Mouse (Mus musculus) B cell, adult 2 months (primary cell): Measurements from ENCODE around the gene Nudt22.
A peak's percentile ranks its signal among the peaks of the same experiment; 100 is the strongest.

Source experiments
- DNase-seq, 2 experiments: peaks; one replicate each; pipeline ENCODE4 v3.0.0; 2022

The Nudt22 gene

GRCm38 (mm10) chr19:6996006-6996405 is at the start of gene Nudt22, which contains the start of gene Trpt1:
Gene Nudt22 (minus strand): TSS chr19:6996117.
Gene Trpt1 (plus strand): TSS chr19:6996131.
- DNase-seq: peak; percentile 58 to 59

- DNase-seq: no peak
Measured at GRCm38 (mm10) chr19:7044706-7045105, 48.8 kb upstream of the Nudt22 start.

GRCm38 (mm10) chr19:7044279-7044678 is 48.4 kb upstream of the Nudt22 start:
- DNase-seq: no peak

- DNase-seq: no peak
Measured at GRCm38 (mm10) chr19:7041171-7041570, 45.3 kb upstream of the Nudt22 start.

- DNase-seq: no peak
Measured at GRCm38 (mm10) chr19:7040637-7041130, 44.8 kb upstream of the Nudt22 start.

GRCm38 (mm10) chr19:7039841-7040636 is 44.1 kb upstream of the Nudt22 start, which contains the start of gene Stip1:
Gene Stip1 (minus strand): TSS chr19:7039967.
- peak; percentile 93 to 96 for DNase-seq

GRCm38 (mm10) chr19:7039088-7039720 is 43.3 kb upstream of the Nudt22 start:
- peak; percentile 62 to 66 for DNase-seq

GRCm38 (mm10) chr19:7034006-7034405 is 38.1 kb upstream of the Nudt22 start:
- DNase-seq: no peak

- DNase-seq: no peak
Measured at GRCm38 (mm10) chr19:7029531-7029930, 33.6 kb upstream of the Nudt22 start.

- peak; percentile 71 to 73 for DNase-seq
Measured at GRCm38 (mm10) chr19:7020224-7020641, 24.3 kb upstream of the Nudt22 start.

GRCm38 (mm10) chr19:7019191-7019590 is 23.3 kb upstream of the Nudt22 start, which contains the start of gene Fermt3:
Gene Fermt3 (minus strand): TSS chr19:7019469.
- DNase-seq: peak; percentile 76

GRCm38 (mm10) chr19:7018546-7018945 is 22.6 kb upstream of the Nudt22 start:
- DNase-seq: peak in 1 of 2 experiments; percentile 32

- DNase-seq: peak; percentile 63 to 72
Measured at GRCm38 (mm10) chr19:7017541-7018457, 21.9 kb upstream of the Nudt22 start.

- DNase-seq: no peak
Measured at GRCm38 (mm10) chr19:7014481-7015135, 18.7 kb upstream of the Nudt22 start.

- DNase-seq: no peak
Measured at GRCm38 (mm10) chr19:7013984-7014383, 18.1 kb upstream of the Nudt22 start.

GRCm38 (mm10) chr19:7012426-7012825 is 16.5 kb upstream of the Nudt22 start:
- DNase-seq: no peak

GRCm38 (mm10) chr19:7006892-7007593 is 11.1 kb upstream of the Nudt22 start:
- no peak for DNase-seq

GRCm38 (mm10) chr19:6999360-7000063 is 3.6 kb upstream of the Nudt22 start:
- no peak for DNase-seq

- DNase-seq: no peak
Measured at GRCm38 (mm10) chr19:6997721-6998290, 1.9 kb upstream of the Nudt22 start.

- DNase-seq: no peak
Measured at GRCm38 (mm10) chr19:6995255-6995991, 494 bp downstream of the Nudt22 start.
